Mouse (Mus musculus) cerebellum, adult 11-12 months (tissue): ENCODE measurements around the gene Kcnh7.

Experiments used
- DNase-seq: peaks from one replicate; pipeline ENCODE4 v3.0.0; 2022

The Kcnh7 gene

GRCm38 (mm10) chr2:62644891-62645290 lies 539.2 kb downstream of the Kcnh7 start:
- DNase-seq, result no peak
